Mouse (Mus musculus) intestine, embryonic 16.5 days (tissue): ENCODE measurements around the gene Itsn1. TPM values are rescaled to one million over a fixed set of nuclear protein-coding genes. Genes with fewer than 3 reads are reported as not detected.

ENCODE experiments used
- ATAC-seq: fragments of 200-750 bp; cut with Nextera tagmentation; 2 replicates; pipeline ENCODE4 v1.8.0; 2017; ENCODE audit warnings: moderate TSS enrichment, moderate library complexity
- H3K27ac ChIP-seq: fragments of 300-500 bp; sonication (generic); 2 replicates; pipeline ENCODE4 v1.5.1; 2014; ENCODE audit warnings: mild to moderate bottlenecking, low read length
- H3K27me3 ChIP-seq: fragments of 300-500 bp; sonication (generic); replicated peaks from 2 replicates; pipeline ENCODE4 v1.6.1; 2014; ENCODE audit warnings: low read length, control low read depth, mixed read lengths; ENCODE audit not compliant: control insufficient read depth, insufficient read depth
- H3K36me3 ChIP-seq: fragments of 300-500 bp; sonication (generic); 2 replicates; pipeline ENCODE4 v1.6.1; 2014; ENCODE audit warnings: low read length, control low read depth; ENCODE audit not compliant: control insufficient read depth, insufficient read depth
- H3K4me1 ChIP-seq: fragments of 300-500 bp; sonication (generic); 2 replicates; pipeline ENCODE4 v1.6.1; 2014; ENCODE audit warnings: low read length, control low read depth, mixed read lengths; ENCODE audit not compliant: control insufficient read depth, insufficient read depth
- H3K4me2 ChIP-seq: fragments of 300-500 bp; sonication (generic); 2 replicates; pipeline ENCODE4 v1.6.1; 2014; ENCODE audit warnings: low read depth, low read length, control low read depth
- H3K4me3 ChIP-seq: fragments of 300-500 bp; sonication (generic); 2 replicates; pipeline ENCODE4 v1.5.1; 2014; ENCODE audit warnings: mild to moderate bottlenecking, low read length
- H3K9ac ChIP-seq: fragments of 300-500 bp; sonication (generic); 2 replicates; pipeline ENCODE4 v1.6.1; 2014; ENCODE audit warnings: low read depth, low read length
- H3K9me3 ChIP-seq: fragments of 300-500 bp; sonication (generic); 2 replicates; pipeline ENCODE4 v1.6.1; 2016; ENCODE audit warnings: low read length, control low read depth; ENCODE audit not compliant: control insufficient read depth
- WGBS: fragments of 180-500 bp; shearing (Covaris S2); extraction: QIAGEN DNeasy Blood & Tissue Kit; methylation state at CpG from one replicate; pipeline ENCODE4 v1.1.7; 2014; 5-methylcytosine and 5-hydroxymethylcytosine counted together
- microRNA-seq: library from miRNA; unstranded; fragments of <30 nt; microRNA quantifications from one replicate; pipeline ENCODE4, GENCODE M21; 2016
- polyA plus RNA-seq: library from polyadenylated mRNA; unstranded; fragments of >200 nt; fragmentation: Nextera tagmentation; extraction: Ambion mirVana; gene quantifications from 2 replicates; pipeline ENCODE4 v1.2.1, GENCODE M21; 2015

Gene Itsn1
- polyA plus RNA-seq, 1 experiment from 2014 or later, result 10.5 TPM

GRCm38 (mm10) chr16:91962204-91962893 is 233.3 kb downstream of the Itsn1 start:
- Histone ChIP-seq H3K9ac (no peak overlapping the region; the same call in 1 of the 2 replicates), H3K4me3 (no peak overlapping the region), H3K4me2 (0 out of 2 replicates have a peak overlapping the region, but pooled peaks have one; percentile 16), H3K27ac (no peak overlapping the region), H3K27me3 (no peaks in the 10 kb centered on the region), H3K36me3 (no peaks in the 10 kb centered on the region), H3K9me3 (peaks cover 3% of the 10 kb centered on the region; the same call in 1 of the 2 replicates), H3K4me1 (peaks cover 6% of the 10 kb centered on the region)
- peak; percentile 78 for ATAC-seq
- 9% methylated on average over 9 of the region's 9 CpGs for WGBS

- H3K4me1 ChIP-seq, result peaks cover 6% of the 10 kb centered on the region
- no peak overlapping the region for H3K4me3 ChIP-seq
- ATAC-seq, result peak; percentile 55
- no peak overlapping the region for H3K27ac ChIP-seq
- no peaks in the 10 kb centered on the region for H3K27me3 ChIP-seq
- no peaks in the 10 kb centered on the region for H3K36me3 ChIP-seq
- H3K9ac ChIP-seq, result no peak overlapping the region
- H3K4me2 ChIP-seq, result no peak overlapping the region
- H3K9me3 ChIP-seq, result peaks cover 3% of the 10 kb centered on the region; the same call in 1 of the 2 replicates
- 34% methylated on average over 14 of the region's 14 CpGs for WGBS
Measured at GRCm38 (mm10) chr16:91962894-91963555, 233.9 kb downstream of the Itsn1 start.

- Histone ChIP-seq H3K27me3 (no peaks in the 10 kb centered on the region), H3K9ac (no peak overlapping the region), H3K36me3 (no peaks in the 10 kb centered on the region), H3K4me2 (no peak overlapping the region), H3K4me3 (no peak overlapping the region), H3K4me1 (peaks cover 6% of the 10 kb centered on the region), H3K27ac (no peak overlapping the region), H3K9me3 (peaks cover 3% of the 10 kb centered on the region; the same call in 1 of the 2 replicates)
- 84% methylated on average over 3 of the region's 3 CpGs for WGBS
- no peak for ATAC-seq
Measured at GRCm38 (mm10) chr16:91963556-91963900, 234.4 kb downstream of the Itsn1 start.

GRCm38 (mm10) chr16:91964308-91965178 is 235.5 kb downstream of the Itsn1 start:
- Histone ChIP-seq H3K36me3 (no peaks in the 10 kb centered on the region), H3K4me3 (no peak overlapping the region), H3K9ac (no peak overlapping the region), H3K4me2 (no peak overlapping the region), H3K27ac (no peak overlapping the region), H3K4me1 (peaks cover 6% of the 10 kb centered on the region), H3K9me3 (peaks cover 3% of the 10 kb centered on the region; the same call in 1 of the 2 replicates), H3K27me3 (no peaks in the 10 kb centered on the region)
- no peak for ATAC-seq
- 74% methylated on average over 13 of the region's 13 CpGs for WGBS

GRCm38 (mm10) chr16:91968725-91969124 is 239.6 kb downstream of the Itsn1 start:
- no peaks in the 10 kb centered on the region for H3K9me3 ChIP-seq
- H3K36me3 ChIP-seq, result no peaks in the 10 kb centered on the region
- no peak overlapping the region for H3K27ac ChIP-seq
- no peaks in the 10 kb centered on the region for H3K27me3 ChIP-seq
- ATAC-seq, result no peak
- H3K9ac ChIP-seq, result no peak overlapping the region
- WGBS, result 72% methylated on average over 10 of the region's 10 CpGs
- H3K4me2 ChIP-seq, result no peak overlapping the region
- peaks cover 4% of the 10 kb centered on the region; the same call in 1 of the 2 replicates for H3K4me1 ChIP-seq
- H3K4me3 ChIP-seq, result no peak overlapping the region

- 42% methylated on average over 10 of the region's 10 CpGs for WGBS
- 0 out of 2 replicates have a peak, but pooled peaks have one; percentile 34 for ATAC-seq
- Histone ChIP-seq H3K9ac (no peak overlapping the region), H3K4me2 (no peak overlapping the region), H3K27ac (no peak overlapping the region), H3K9me3 (no peaks in the 10 kb centered on the region), H3K27me3 (no peaks in the 10 kb centered on the region), H3K36me3 (no peaks in the 10 kb centered on the region), H3K4me1 (peaks cover 4% of the 10 kb centered on the region; the same call in 1 of the 2 replicates), H3K4me3 (no peak overlapping the region)
Measured at GRCm38 (mm10) chr16:91969516-91970031, 240.5 kb downstream of the Itsn1 start.

Small RNAs within 50 kb of the gene (microRNA-seq; reads per million reads assigned to microRNA genes)
- gene Gm27773, result not detected

Other genes starting within 250 kb of the Itsn1 start
- gene Ifnar1, start 244.0 kb upstream of the Itsn1 start, polyA plus RNA-seq, result 39.4 and 39.5 TPM in 2 replicates
- 116 and 117 TPM in 2 replicates for gene Ifngr2, start 182.2 kb upstream of the Itsn1 start, polyA plus RNA-seq
- 33.8 and 34.3 TPM in 2 replicates for gene Tmem50b, start 131.5 kb upstream of the Itsn1 start, polyA plus RNA-seq
- gene Dnajc28, start 110.3 kb upstream of the Itsn1 start, polyA plus RNA-seq, result 2.8 TPM in 2 replicates
- gene Gart, start 82.3 kb upstream of the Itsn1 start, polyA plus RNA-seq, result 85.2 and 99.7 TPM in 2 replicates
- 69.8 and 76.6 TPM in 2 replicates for gene Son, start 81.8 kb upstream of the Itsn1 start, polyA plus RNA-seq
- gene Donson, start 40.5 kb upstream of the Itsn1 start, polyA plus RNA-seq, result 12.0 and 12.2 TPM in 2 replicates
- gene Cryzl1, start 306 bp upstream of the Itsn1 start, polyA plus RNA-seq, result 66.9 and 69.4 TPM in 2 replicates